Mouse (Mus musculus) cerebellum, adult 9-10 months (tissue): Measurements from ENCODE around the gene Zdhhc18.

Experiments used
- DNase-seq: peaks from one replicate; pipeline ENCODE4 v3.0.0; 2022

Gene Zdhhc18

GRCm38 (mm10) chr4:133599571-133600073, 50.3 kb downstream of the Zdhhc18 start:
- peak; percentile 70 for DNase-seq

GRCm38 (mm10) chr4:133599116-133599515, 50.8 kb downstream of the Zdhhc18 start:
- DNase-seq, result no peak

GRCm38 (mm10) chr4:133598616-133599015, 51.3 kb downstream of the Zdhhc18 start:
- no peak for DNase-seq

- DNase-seq, result no peak
Measured at GRCm38 (mm10) chr4:133596084-133596483, 53.9 kb downstream of the Zdhhc18 start.

GRCm38 (mm10) chr4:133595538-133595937, 54.4 kb downstream of the Zdhhc18 start:
- DNase-seq, result no peak

GRCm38 (mm10) chr4:133592570-133592969, 57.4 kb downstream of the Zdhhc18 start:
- DNase-seq, result peak; percentile 68

GRCm38 (mm10) chr4:133584059-133584951, 65.6 kb downstream of the Zdhhc18 start, which contains the start of gene Gpn2:
Gene Gpn2 (plus strand): TSS chr4:133584362.
- DNase-seq, result peak; percentile 72

GRCm38 (mm10) chr4:133583690-133584058, 66.3 kb downstream of the Zdhhc18 start:
- no peak for DNase-seq

GRCm38 (mm10) chr4:133577983-133578382, 72.0 kb downstream of the Zdhhc18 start:
- no peak for DNase-seq

- no peak for DNase-seq
Measured at GRCm38 (mm10) chr4:133574843-133575202, 75.1 kb downstream of the Zdhhc18 start.

GRCm38 (mm10) chr4:133574070-133574842, 75.7 kb downstream of the Zdhhc18 start, which contains the start of gene Gpatch3:
Gene Gpatch3 (plus strand): TSS chr4:133574745.
- peak; percentile 91 for DNase-seq

- DNase-seq, result no peak
Measured at GRCm38 (mm10) chr4:133570066-133570466, 79.9 kb downstream of the Zdhhc18 start.

- DNase-seq, result no peak
Measured at GRCm38 (mm10) chr4:133569291-133570065, 80.5 kb downstream of the Zdhhc18 start.

GRCm38 (mm10) chr4:133567251-133567650, 82.7 kb downstream of the Zdhhc18 start:
- no peak for DNase-seq

- DNase-seq, result peak; percentile 89
Measured at GRCm38 (mm10) chr4:133563123-133563571, 86.8 kb downstream of the Zdhhc18 start.

- no peak for DNase-seq
Measured at GRCm38 (mm10) chr4:133561622-133562021, 88.3 kb downstream of the Zdhhc18 start.

GRCm38 (mm10) chr4:133559846-133560245, 90.1 kb downstream of the Zdhhc18 start:
- DNase-seq, result no peak

- no peak for DNase-seq
Measured at GRCm38 (mm10) chr4:133557041-133557717, 92.8 kb downstream of the Zdhhc18 start.
